Mouse (Mus musculus) myocyte (in vitro differentiated cells): ENCODE measurements at regions not wholly inside any gene's neighbourhood (a gene's known extent, or its start where the extent isn't known, plus 50 kb on each side); places are given as distances from the start of the nearest gene placed in this dataset.

ENCODE experiments used
- H3K27me3 ChIP-seq: one replicate; pipeline ENCODE4 v1.6.1; 2011; ENCODE audit not compliant: control insufficient read depth, insufficient read depth, insufficient read length
- H3K36me3 ChIP-seq: one replicate; pipeline ENCODE4 v1.6.1; 2011; ENCODE audit not compliant: control insufficient read depth, insufficient read depth
- H3K4me2 ChIP-seq: one replicate; pipeline ENCODE4 v1.6.1; 2011; ENCODE audit warnings: low read depth, control low read depth
- H3K4me3 ChIP-seq: one replicate; pipeline ENCODE4 v1.5.1; 2011; ENCODE audit warnings: mild to moderate bottlenecking, control low read depth, moderate library complexity
- H3K79me2 ChIP-seq: one replicate; pipeline ENCODE4 v1.6.1; 2011; ENCODE audit not compliant: control insufficient read depth, insufficient read depth
- H3ac ChIP-seq: one replicate; pipeline ENCODE4 v1.6.1; 2011; ENCODE audit not compliant: control insufficient read depth, insufficient read length
- CEBPB ChIP-seq: IDR thresholded peaks from 2 replicates; pipeline ENCODE4 v1.6.1; 2011; ENCODE audit warnings: mild to moderate bottlenecking, moderate library complexity; ENCODE audit not compliant: poor library complexity, insufficient read depth, severe bottlenecking
- E2F4 ChIP-seq: IDR thresholded peaks from one replicate; pipeline ENCODE4 v1.6.1; 2011; ENCODE audit warnings: mild to moderate bottlenecking, control low read depth, moderate library complexity; ENCODE audit not compliant: insufficient read depth
- MAX ChIP-seq: IDR thresholded peaks from one replicate; pipeline ENCODE4 v1.6.1; 2011; ENCODE audit warnings: low read depth, mild to moderate bottlenecking, control low read depth
- MYOD1 ChIP-seq, 3 experiments: IDR thresholded peaks; one replicate each; pipeline ENCODE4 v1.6.1; 2011; ENCODE audit warnings: control low read depth in 2 of 3, low read depth in 2 of 3, mild to moderate bottlenecking in 2 of 3, moderate library complexity in 1 of 3; ENCODE audit not compliant: insufficient read length in 2 of 3, control insufficient read depth in 1 of 3
- MYOG ChIP-seq, 3 experiments: IDR thresholded peaks; one replicate each; pipeline ENCODE4 v1.6.1; 2011; ENCODE audit warnings: control low read depth in 2 of 3, low read depth in 2 of 3, mild to moderate bottlenecking in 2 of 3; ENCODE audit not compliant: insufficient read length in 2 of 3, control insufficient read depth in 1 of 3, insufficient read depth in 1 of 3
- POLR2A ChIP-seq: IDR thresholded peaks from one replicate; pipeline ENCODE4 v1.6.1; 2011; ENCODE audit warnings: low read depth, mild to moderate bottlenecking, control low read depth, moderate library complexity; ENCODE audit not compliant: insufficient read length
- POLR2AphosphoS2 ChIP-seq: IDR thresholded peaks from one replicate; pipeline ENCODE4 v1.6.1; 2011; ENCODE audit warnings: low read depth, control low read depth; ENCODE audit not compliant: insufficient read length
- REST ChIP-seq: IDR thresholded peaks from one replicate; pipeline ENCODE4 v1.6.1; 2011; ENCODE audit warnings: mild to moderate bottlenecking, control low read depth, moderate library complexity; ENCODE audit not compliant: insufficient read depth, insufficient read length
- SRF ChIP-seq: IDR thresholded peaks from one replicate; pipeline ENCODE4 v1.6.1; 2011; ENCODE audit warnings: low read depth; ENCODE audit not compliant: control insufficient read depth, insufficient read length
- TCF12 ChIP-seq: IDR thresholded peaks from one replicate; pipeline ENCODE4 v1.6.1; 2011; ENCODE audit warnings: mild to moderate bottlenecking, control low read depth; ENCODE audit not compliant: poor library complexity, insufficient read depth, severe bottlenecking
- TCF3 ChIP-seq: IDR thresholded peaks from one replicate; pipeline ENCODE4 v1.6.1; 2011; ENCODE audit warnings: low read depth, control low read depth; ENCODE audit not compliant: insufficient read length
- USF1 ChIP-seq: IDR thresholded peaks from one replicate; pipeline ENCODE4 v1.6.1; 2011; ENCODE audit warnings: low read depth, mild to moderate bottlenecking, control low read depth, moderate library complexity

DNA sequence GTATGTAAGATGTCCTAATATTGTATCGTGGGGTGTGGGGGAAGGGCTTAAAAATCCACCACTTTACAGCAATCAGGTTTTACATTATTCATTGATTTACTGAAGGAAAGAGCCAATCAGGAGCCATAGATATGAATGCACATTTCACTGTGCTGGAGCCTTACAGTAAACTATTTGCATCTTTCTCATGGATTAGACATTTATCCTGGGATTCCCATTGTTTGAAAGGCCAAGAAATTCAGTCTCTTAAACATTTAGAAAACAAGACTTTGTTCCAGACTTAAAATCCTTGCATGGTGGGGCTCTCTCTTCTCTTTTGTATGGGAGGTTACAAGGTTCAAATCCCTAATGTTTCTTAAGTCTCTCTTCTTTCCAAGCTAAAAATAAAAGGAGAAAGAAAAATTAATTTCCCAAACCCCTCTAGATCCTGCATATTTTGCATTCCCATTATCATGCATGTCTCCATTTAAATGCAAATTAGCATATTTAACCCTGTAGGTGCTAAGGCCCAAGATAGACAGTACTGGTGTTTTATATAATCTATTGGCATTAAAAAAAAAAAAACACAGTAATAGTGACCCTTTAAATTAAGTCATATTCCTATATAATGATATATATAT is 230.3 kb downstream of the Mef2c start:
- TF ChIP-seq TCF3: no peak
- TF ChIP-seq CEBPB: no peak
- no peak for TF ChIP-seq MYOG (IDR thresholded peaks at IDR 0.05; ENCODE audit: control insufficient read depth in 1 of 3, insufficient read depth in 1 of 3, insufficient read length in 2 of 3, low read depth in 2 of 3)
- H3K79me2 ChIP-seq: no peaks in the 10 kb centered on the region
- H3K36me3 ChIP-seq: no peaks in the 10 kb centered on the region
- H3ac ChIP-seq: no peak overlapping the region
- H3K4me2 ChIP-seq: peak overlapping the region; percentile 75
- H3K4me3 ChIP-seq: peak overlapping the region; percentile 19
- H3K27me3 ChIP-seq: no peaks in the 10 kb centered on the region

GRCm38 (mm10) chr13:83734656-83735055 is 230.8 kb downstream of the Mef2c start:
- Histone ChIP-seq H3K27me3 (no peaks in the 10 kb centered on the region), H3ac (no peak overlapping the region), H3K4me2 (no peak overlapping the region), H3K79me2 (no peaks in the 10 kb centered on the region), H3K36me3 (no peaks in the 10 kb centered on the region), H3K4me3 (no peak overlapping the region)
- no peak for TF ChIP-seq USF1
- no peak for TF ChIP-seq REST

DNA sequence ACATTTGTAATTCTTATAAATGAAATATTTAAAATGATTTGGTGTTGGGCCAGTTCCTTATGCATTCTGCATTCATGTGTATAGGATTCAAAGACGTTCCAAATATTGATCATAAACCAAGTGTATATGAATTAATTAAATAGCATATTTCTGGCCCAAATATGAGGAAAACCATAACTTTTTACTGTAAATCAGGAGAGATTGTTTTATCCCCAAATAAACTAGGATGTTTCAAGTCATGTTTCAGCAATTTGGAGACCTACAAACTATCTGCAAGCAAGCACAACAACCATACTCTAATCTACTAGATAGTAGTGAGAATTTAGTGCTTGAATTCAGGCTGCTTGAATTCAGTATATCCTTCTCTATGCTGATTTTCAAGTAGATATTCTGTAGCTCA is 231.3 kb downstream of the Mef2c start:
- Histone ChIP-seq H3K4me3 (no peak overlapping the region), H3K79me2 (no peaks in the 10 kb centered on the region), H3K36me3 (no peaks in the 10 kb centered on the region), H3K4me2 (no peak overlapping the region), H3ac (no peak overlapping the region), H3K27me3 (no peaks in the 10 kb centered on the region)
- TF ChIP-seq TCF12 (no peak), USF1 (no peak), MYOG (IDR thresholded peaks at IDR 0.05; ENCODE audit: control insufficient read depth in 1 of 3, insufficient read depth in 1 of 3, insufficient read length in 2 of 3, low read depth in 2 of 3) (no peak), MYOD1 (IDR thresholded peaks at IDR 0.05; ENCODE audit: control insufficient read depth in 1 of 3, insufficient read length in 2 of 3, low read depth in 2 of 3) (no peak), POLR2A (no peak), SRF (no peak), REST (no peak), TCF3 (no peak), POLR2AphosphoS2 (no peak), MAX (no peak), E2F4 (no peak), CEBPB (no peak)

GRCm38 (mm10) chr13:83735631-83736475 is 232.0 kb downstream of the Mef2c start:
- H3K4me3 ChIP-seq: no peak overlapping the region
- TF ChIP-seq MYOD1 (IDR thresholded peaks at IDR 0.05; ENCODE audit: control insufficient read depth in 1 of 3, insufficient read length in 2 of 3, low read depth in 2 of 3) (no peak), MYOG (IDR thresholded peaks at IDR 0.05; ENCODE audit: control insufficient read depth in 1 of 3, insufficient read depth in 1 of 3, insufficient read length in 2 of 3, low read depth in 2 of 3) (no peak), E2F4 (no peak), MAX (no peak), SRF (no peak)
- H3K79me2 ChIP-seq: no peaks in the 10 kb centered on the region
- no peaks in the 10 kb centered on the region for H3K36me3 ChIP-seq
- no peak overlapping the region for H3K4me2 ChIP-seq
- H3ac ChIP-seq: no peak overlapping the region
- H3K27me3 ChIP-seq: no peaks in the 10 kb centered on the region

DNA sequence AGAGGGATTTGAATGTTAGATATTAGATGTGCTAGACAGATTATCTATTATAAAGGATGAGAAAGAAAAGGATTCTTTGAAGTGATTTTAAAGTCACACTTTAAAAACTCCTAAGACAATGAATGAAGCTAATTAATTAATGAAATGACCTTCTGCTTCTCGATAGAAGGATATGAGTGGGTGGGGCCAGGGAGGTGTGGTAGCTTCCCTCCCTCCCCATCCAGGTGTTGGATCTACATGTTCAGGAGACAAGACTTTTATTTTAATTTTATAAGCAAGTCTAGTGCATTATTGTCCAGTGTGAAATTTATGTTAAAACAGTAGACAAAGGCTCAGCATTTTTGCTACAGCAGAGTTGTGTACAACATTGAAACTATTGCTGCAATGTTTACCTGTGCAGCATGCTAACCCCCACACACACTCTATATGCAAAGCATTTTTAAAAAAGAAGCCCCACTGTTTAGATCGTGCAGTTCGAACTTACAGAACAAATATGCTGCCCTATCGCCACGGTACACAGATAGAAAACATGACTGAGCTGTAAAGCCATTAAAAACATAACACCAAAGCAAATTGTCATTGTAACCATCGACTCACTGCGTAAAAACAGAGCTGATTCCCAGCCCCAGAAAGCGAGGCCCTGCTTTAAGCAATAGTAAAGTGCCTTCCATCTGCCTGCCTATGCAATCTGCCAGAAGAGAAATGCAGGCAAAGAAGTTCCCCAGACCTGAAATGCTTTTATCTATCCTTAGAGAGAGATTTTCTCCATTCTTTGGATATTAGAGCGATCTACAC is 233.4 kb downstream of the Mef2c start:
- Histone ChIP-seq H3K79me2 (no peaks in the 10 kb centered on the region), H3K4me3 (no peak overlapping the region), H3K4me2 (no peak overlapping the region), H3ac (no peak overlapping the region), H3K36me3 (no peaks in the 10 kb centered on the region), H3K27me3 (no peaks in the 10 kb centered on the region)
- no peak for TF ChIP-seq USF1
- no peak for TF ChIP-seq CEBPB
- TF ChIP-seq TCF12: no peak
- TF ChIP-seq E2F4: no peak
- no peak for TF ChIP-seq REST
- TF ChIP-seq TCF3: no peak
